Mouse (Mus musculus) ovary, postnatal 36 days (tissue): ENCODE measurements at regions not wholly inside any gene's neighbourhood (a gene's known extent, or its start where the extent isn't known, plus 50 kb on each side); places are given as distances from the start of the nearest gene placed in this dataset.

Experiments used
- DNase-seq: peaks from one replicate; pipeline ENCODE4 v3.0.0; 2022; ENCODE audit warnings: low spot score, mixed read lengths

- no peak for DNase-seq
Observed at GRCm38 (mm10) chr6:133904501-133904900, 50.9 kb upstream of the Kap start.

GRCm38 (mm10) chr6:133934667-133935066, 81.1 kb upstream of the Kap start:
- DNase-seq: no peak

DNA sequence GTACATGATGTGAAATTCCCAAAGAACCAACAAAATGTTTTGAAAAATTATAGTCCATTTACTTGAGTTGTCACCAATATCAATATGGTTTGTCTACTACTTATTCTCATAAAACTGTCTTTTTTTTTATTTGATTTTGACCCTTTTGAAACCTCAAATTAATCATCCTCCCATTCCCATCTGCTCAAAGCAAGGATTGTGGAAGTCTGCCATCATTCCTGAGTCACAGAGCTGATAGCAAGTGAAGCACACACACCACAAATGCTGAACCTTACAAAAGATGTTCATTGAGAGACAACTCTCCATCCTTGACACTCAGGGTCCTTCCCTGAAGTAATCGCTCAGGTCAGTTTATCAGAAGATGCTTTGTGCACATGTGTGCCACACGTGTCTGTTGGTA, 82.1 kb upstream of the Kap start:
- no peak for DNase-seq

GRCm38 (mm10) chr6:133959902-133960634, 75.4 kb upstream of the Etv6 start:
- no peak for DNase-seq

GRCm38 (mm10) chr6:133960713-133961112, 74.8 kb upstream of the Etv6 start:
- peak; percentile 29 for DNase-seq

DNA sequence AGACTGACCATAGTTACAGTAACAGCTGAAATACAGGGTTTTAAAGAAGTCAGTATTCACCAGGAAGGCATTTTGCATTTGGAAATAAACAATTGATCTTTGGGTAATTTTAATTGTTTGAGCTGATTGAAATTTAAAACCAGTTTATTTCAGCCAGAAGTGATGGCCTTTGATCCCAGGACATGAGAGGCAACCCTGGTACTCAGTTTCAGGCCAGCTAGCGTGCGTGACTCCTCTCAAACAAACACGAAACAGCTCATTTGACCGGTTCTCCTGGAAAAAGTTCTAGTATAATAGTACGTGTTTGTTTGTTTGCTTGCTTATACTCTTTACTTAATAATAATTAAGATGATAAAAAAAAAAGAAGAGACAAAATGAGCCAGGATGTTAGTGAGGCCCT, 72.9 kb upstream of the Etv6 start:
- DNase-seq: no peak

DNA sequence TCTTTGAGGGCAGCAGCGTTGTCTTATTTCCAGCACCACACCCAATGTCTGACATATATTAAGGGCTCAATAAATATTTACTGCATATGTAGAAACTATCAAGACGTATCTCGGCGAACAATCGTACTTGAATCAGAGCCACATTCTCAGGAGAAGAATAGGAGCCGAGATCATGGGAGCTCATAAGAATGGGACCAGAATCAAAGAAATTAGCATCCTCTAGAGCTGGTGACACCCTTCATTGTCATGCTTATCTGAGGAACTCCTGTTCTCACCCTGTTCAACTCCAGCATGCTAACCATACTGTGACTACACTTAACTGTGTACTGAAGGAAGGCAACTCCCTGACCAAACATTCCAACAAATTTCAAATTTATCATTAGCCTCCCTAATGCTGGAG, 72.2 kb upstream of the Etv6 start:
- no peak for DNase-seq

GRCm38 (mm10) chr6:133967286-133967685, 68.2 kb upstream of the Etv6 start:
- DNase-seq: no peak

- no peak for DNase-seq
Observed at GRCm38 (mm10) chr6:133972054-133972705, 63.3 kb upstream of the Etv6 start.

GRCm38 (mm10) chr6:133973205-133973838, 62.2 kb upstream of the Etv6 start:
- no peak for DNase-seq

DNA sequence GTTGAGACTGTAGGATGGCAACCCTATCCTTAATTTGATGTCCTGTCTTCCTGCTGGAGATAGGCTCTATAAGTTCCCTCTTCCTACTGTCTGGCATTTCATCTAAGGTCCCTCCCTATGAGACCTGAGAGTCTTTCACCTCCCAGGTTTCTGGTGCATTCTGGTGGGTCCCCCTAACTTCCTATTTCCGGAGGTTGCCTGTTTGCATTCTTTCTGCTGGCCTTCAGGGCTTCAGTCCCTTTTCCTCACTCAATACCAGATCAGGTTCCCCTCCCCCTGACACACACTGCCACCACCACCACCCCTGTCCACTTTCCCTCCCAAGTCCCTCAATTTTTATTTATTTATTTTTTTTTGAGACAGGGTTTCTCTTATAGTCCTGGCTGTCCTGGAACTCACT, 59.5 kb upstream of the Etv6 start:
- no peak for DNase-seq

GRCm38 (mm10) chr6:133976854-133977253, 58.6 kb upstream of the Etv6 start:
- DNase-seq: no peak

- DNase-seq: no peak
Observed at GRCm38 (mm10) chr6:133983804-133984514, 51.5 kb upstream of the Etv6 start.

- DNase-seq: no peak
Observed at GRCm38 (mm10) chr6:133984666-133985355, 50.7 kb upstream of the Etv6 start.
